Mouse (Mus musculus) spleen, postnatal 36 days (tissue): ENCODE measurements around the gene Cacna1c.

Source experiments
- DNase-seq, 2 experiments: peaks; one replicate each; pipeline ENCODE4 v3.0.0; 2022; ENCODE audit warnings: low spot score in 2 of 2, mixed read lengths in 1 of 2

Cacna1c gene

GRCm38 (mm10) chr6:118680814-118681213, 515.4 kb downstream of the Cacna1c start:
- no peak for DNase-seq

GRCm38 (mm10) chr6:118678031-118678430, 518.2 kb downstream of the Cacna1c start:
- DNase-seq, result no peak

- DNase-seq, result no peak
Measured at GRCm38 (mm10) chr6:118677306-118677705, 518.9 kb downstream of the Cacna1c start.

- DNase-seq, result no peak
Measured at GRCm38 (mm10) chr6:118674781-118675180, 521.4 kb downstream of the Cacna1c start.

GRCm38 (mm10) chr6:118673974-118674695, 522.1 kb downstream of the Cacna1c start:
- DNase-seq, result no peak

GRCm38 (mm10) chr6:118653331-118653730, 542.9 kb downstream of the Cacna1c start:
- DNase-seq, result no peak

GRCm38 (mm10) chr6:118649121-118649783, 547.0 kb downstream of the Cacna1c start:
- DNase-seq, result no peak

- peak; percentile 10 for DNase-seq
Measured at GRCm38 (mm10) chr6:118646265-118647061, 549.8 kb downstream of the Cacna1c start.

- no peak for DNase-seq
Measured at GRCm38 (mm10) chr6:118644866-118645265, 551.4 kb downstream of the Cacna1c start.

GRCm38 (mm10) chr6:118643541-118643940, 552.7 kb downstream of the Cacna1c start:
- no peak for DNase-seq

GRCm38 (mm10) chr6:118641671-118642325, 554.4 kb downstream of the Cacna1c start:
- DNase-seq, result no peak

- no peak for DNase-seq
Measured at GRCm38 (mm10) chr6:118639816-118640215, 556.4 kb downstream of the Cacna1c start.

GRCm38 (mm10) chr6:118638911-118639310, 557.3 kb downstream of the Cacna1c start:
- no peak for DNase-seq

GRCm38 (mm10) chr6:118632491-118632890, 563.7 kb downstream of the Cacna1c start:
- DNase-seq, result no peak

- no peak for DNase-seq
Measured at GRCm38 (mm10) chr6:118630006-118630405, 566.2 kb downstream of the Cacna1c start.

GRCm38 (mm10) chr6:118626246-118626645, 570.0 kb downstream of the Cacna1c start:
- DNase-seq, result no peak

- no peak for DNase-seq
Measured at GRCm38 (mm10) chr6:118623609-118624008, 572.6 kb downstream of the Cacna1c start.

- DNase-seq, result no peak
Measured at GRCm38 (mm10) chr6:118621866-118622265, 574.4 kb downstream of the Cacna1c start.

GRCm38 (mm10) chr6:118621406-118621805, 574.8 kb downstream of the Cacna1c start:
- DNase-seq, result no peak

GRCm38 (mm10) chr6:118608906-118609305, 587.3 kb downstream of the Cacna1c start:
- DNase-seq, result no peak

- DNase-seq, result no peak
Measured at GRCm38 (mm10) chr6:118605974-118606373, 590.2 kb downstream of the Cacna1c start.

GRCm38 (mm10) chr6:118603825-118604224, 592.4 kb downstream of the Cacna1c start:
- no peak for DNase-seq
